Mouse (Mus musculus) cortical plate, adult 2 months (tissue): ENCODE data around the gene Scn3b. TPM values are rescaled to one million over a fixed set of nuclear protein-coding genes. Genes with fewer than 3 reads are reported as not detected.

Source experiments
- H3K27ac ChIP-seq: fragments of 200-500 bp; 2 replicates; pipeline ENCODE4 v1.5.1; 2012; ENCODE audit warnings: low read length, control low read depth, inconsistent platforms; ENCODE audit not compliant: insufficient read depth
- H3K4me1 ChIP-seq: fragments of 200-500 bp; 2 replicates; pipeline ENCODE4 v1.6.1; 2011; ENCODE audit warnings: low read length; ENCODE audit not compliant: control insufficient read depth, insufficient read depth
- H3K4me3 ChIP-seq: fragments of 200-500 bp; 2 replicates; pipeline ENCODE4 v1.5.1; 2011; ENCODE audit warnings: mild to moderate bottlenecking, low read length, control low read depth; ENCODE audit not compliant: insufficient read depth
- CTCF ChIP-seq: fragments of 200-500 bp; IDR thresholded peaks from 2 replicates; pipeline ENCODE4 v1.5.1; 2011; ENCODE audit warnings: mild to moderate bottlenecking, control low read depth, low read length; ENCODE audit not compliant: insufficient read depth; ENCODE audit errors: extremely low read depth
- POLR2A ChIP-seq: fragments of 200-500 bp; IDR thresholded peaks from 2 replicates; pipeline ENCODE4 v1.6.1; 2011; ENCODE audit warnings: mild to moderate bottlenecking, low read length, control low read depth; ENCODE audit not compliant: insufficient read depth; ENCODE audit errors: extremely low read depth
- polyA plus RNA-seq: library from polyadenylated mRNA; depleted of rRNA; stranded (reverse); fragments of >200 nt; gene quantifications from 2 replicates; pipeline ENCODE4 v1.2.3, GENCODE M21; 2012; rRNA removed

Scn3b gene
- polyA plus RNA-seq, 1 experiment, result 50.5 TPM

DNA sequence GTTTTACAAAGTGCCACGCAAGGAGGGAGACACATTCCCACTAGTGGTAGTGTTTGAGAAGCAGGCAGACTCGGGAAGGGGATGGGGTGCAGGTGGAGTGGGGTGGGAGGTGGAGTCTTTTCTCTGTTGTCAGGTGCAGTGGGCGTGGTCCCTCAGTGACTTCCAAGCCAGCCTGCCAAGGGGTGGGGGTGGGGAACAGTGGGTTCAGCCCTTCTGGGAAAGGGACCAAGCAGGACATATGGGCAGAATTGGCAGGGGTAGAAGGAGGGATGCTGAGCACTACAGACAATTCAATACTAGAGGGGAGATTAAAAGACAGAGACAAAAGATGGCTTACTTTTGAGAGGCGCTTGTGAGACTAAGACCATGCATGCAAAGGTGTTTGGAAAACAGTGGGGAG lies 63.3 kb downstream of the Scn3b start:
- Histone ChIP-seq H3K27ac (no peak overlapping the region), H3K4me3 (no peak overlapping the region), H3K4me1 (peaks cover 17% of the 10 kb centered on the region)
- TF ChIP-seq POLR2A, result no peak
- TF ChIP-seq CTCF, result no peak

DNA sequence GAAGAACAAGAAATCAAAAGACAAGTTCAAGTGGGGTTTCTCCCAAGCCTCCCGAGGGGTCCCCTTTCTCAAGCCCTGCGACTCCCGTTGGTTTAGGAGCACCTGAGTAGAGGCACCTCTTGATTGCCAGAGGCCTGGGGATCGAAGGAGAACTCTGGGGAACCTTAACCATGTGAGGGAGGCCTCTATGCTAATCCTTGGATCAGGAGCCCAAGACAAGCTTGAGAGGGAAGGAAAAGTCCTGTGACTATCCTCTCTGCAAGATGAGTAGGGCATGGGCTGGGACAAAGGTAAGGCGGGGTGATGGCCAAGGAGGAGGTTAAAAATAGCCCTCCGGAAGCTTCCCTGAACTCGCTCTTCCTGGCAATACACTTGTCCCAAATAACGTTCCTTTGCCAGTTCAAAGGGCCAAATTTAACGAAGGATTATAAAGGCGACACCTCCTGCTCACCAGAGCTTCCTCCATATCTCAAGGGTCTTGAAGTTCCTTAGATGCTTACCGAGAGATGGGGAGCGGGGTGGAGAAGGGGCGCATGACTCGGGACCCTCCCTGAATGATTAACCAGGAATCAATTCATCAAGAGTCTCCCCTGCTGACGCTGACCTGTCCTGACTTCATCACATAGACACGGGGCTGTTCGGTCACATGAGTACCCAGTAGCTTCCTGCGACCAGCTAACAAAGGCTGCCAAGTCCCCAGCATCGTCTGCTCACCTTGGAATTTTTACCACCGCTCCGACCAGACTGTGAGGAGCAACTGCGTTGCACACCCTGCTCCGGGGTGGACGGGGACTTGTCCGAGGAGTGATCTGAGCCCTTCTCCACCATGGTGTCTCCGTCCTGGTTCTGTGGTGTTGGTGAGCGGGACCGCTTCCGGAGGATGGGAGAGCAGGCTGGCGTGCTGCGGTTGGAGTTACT lies 64.0 kb downstream of the Scn3b start:
- Histone ChIP-seq H3K4me1 (peaks cover 21% of the 10 kb centered on the region), H3K4me3 (no peak overlapping the region), H3K27ac (no peak overlapping the region)
- no peak for TF ChIP-seq CTCF
- no peak for TF ChIP-seq POLR2A

DNA sequence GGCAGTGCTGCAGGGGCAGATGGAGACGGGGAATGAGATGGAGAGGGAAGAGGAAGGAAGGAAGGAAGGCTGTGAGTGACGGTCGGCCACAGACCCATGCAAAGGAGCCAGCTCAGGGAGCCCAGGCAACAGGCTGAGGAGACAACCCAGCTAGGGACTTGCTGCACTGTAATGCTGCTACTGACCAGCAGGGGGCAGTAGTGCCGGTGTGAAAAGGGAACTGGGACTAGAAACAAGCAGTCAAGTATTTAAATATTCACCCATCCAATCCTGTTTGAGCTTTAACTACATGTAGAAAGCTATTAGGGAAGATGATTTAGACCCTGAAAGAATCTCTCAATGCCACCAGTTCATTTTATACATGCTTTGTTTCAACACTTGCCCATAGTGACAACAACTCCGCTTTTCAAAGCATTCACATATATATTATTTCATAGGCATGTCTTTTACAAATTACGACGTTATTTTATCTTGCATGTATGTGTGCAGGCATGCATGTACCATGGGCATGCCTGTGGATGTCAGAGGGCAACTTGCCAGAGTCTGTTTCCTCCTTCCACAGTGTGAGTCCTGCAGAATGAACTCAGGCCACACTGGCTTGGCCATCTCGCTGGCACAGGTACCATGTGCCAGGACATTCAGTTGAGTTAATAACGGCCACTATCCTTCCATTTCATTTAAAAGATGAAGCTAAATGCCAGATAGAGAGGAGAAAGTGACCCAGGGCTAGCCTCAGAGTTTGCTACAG lies 64.8 kb downstream of the Scn3b start:
- Histone ChIP-seq H3K4me3 (no peak overlapping the region), H3K4me1 (peaks cover 25% of the 10 kb centered on the region), H3K27ac (no peak overlapping the region)
- TF ChIP-seq CTCF (peak; percentile 92), POLR2A (no peak)

DNA sequence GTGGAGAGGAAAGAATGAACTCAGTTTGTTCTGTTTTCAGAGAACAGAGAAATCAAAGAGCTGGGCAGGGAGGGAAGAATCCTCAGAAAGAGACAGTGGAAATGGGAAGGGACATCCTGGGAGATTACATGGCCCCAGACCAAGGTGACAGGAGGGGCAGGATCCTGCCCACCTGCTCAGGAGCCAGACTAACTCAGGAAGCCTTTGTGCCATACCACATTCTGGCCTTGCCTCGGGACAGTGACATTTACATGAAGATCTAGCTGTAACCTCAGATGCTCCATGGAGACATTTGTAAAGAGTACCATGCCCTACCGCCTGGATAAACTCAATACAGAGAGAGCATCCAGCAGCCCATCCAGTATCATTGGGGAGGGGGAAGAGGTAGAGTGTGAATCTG lies 65.6 kb downstream of the Scn3b start:
- TF ChIP-seq POLR2A, result no peak
- H3K4me1 ChIP-seq, result peaks cover 28% of the 10 kb centered on the region

DNA sequence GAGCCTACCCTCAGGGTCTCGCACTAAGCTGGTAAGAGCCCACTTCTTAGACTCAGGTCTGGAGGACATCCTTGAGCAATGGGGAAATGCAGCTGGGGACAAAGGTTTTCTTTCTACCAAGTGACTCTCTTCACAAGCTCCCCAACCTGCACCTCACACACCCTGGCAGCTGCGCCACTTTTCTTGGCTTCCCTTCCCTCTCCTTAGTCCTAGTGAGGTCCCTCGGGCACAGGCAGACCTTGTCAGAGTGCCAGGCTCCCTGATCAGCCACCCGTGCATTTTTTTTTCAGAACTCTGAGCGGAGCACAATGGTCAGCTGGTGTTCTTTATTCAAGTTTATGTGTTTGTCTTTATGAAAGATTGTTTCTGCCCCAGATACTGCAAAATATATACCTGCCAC lies 67.7 kb downstream of the Scn3b start:
- H3K27ac ChIP-seq, result peak overlapping the region; percentile 75
- TF ChIP-seq CTCF (no peak), POLR2A (no peak)
- no peak overlapping the region for H3K4me3 ChIP-seq
- peaks cover 34% of the 10 kb centered on the region for H3K4me1 ChIP-seq

More for the DNA sequence above, 65.6 kb downstream of the Scn3b start:
- no peak overlapping the region for H3K4me3 ChIP-seq
- no peak overlapping the region for H3K27ac ChIP-seq

DNA sequence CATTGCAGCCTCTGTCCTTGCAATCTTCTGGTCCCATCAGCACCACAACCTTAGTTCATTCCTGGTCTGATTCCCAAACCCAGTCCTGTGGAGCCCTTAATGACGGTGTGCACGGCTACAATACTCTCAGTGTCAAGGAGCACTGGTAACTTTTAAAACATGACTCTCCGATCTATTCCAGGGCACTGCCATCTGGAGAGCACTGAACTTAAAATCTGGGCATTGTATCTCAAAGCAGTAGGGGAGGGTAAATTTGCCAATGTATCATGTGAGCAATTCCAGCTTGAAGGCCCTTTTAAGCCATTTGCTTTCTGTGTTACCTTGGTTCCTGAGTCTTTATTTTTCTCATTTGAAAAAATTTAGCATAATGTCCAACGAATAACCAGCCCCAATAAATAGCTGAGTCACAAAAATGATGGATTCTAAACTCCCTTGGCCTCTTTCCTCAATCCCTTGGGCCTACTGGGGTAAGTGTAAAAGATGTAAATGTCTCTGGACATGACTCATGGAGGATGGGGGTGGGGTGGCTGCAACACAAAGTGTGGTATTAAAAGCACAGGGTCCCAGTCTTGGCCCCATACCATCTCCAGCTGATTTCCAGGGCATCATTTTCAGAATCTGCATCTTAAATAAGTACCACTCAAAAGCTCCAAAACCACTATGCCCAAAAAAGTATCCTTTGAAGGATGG lies 68.3 kb downstream of the Scn3b start:
- Histone ChIP-seq H3K27ac (peak overlapping the region; percentile 75), H3K4me1 (peaks cover 37% of the 10 kb centered on the region), H3K4me3 (no peak overlapping the region)
- no peak for TF ChIP-seq POLR2A
- no peak for TF ChIP-seq CTCF

DNA sequence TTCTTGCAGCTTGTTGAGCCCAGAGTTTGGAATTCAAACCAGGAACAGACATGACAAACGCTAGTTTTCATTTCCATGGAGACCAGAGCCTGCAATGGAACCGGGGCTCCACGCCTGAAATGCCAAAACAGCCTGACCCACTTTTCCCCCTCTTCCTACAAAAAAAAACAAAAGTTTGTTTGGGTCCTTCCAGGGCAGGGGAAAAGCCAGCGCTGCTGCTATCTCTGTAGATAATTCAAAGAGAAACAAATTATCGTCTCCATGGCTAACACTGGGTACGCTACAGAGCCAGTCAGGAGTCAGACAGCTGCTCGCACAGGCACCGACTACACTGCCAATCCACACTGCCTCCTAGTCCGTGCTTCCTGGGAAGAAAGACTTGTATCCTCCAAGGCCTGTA lies 70.6 kb downstream of the Scn3b start:
- TF ChIP-seq CTCF (no peak), POLR2A (no peak)
- peaks cover 34% of the 10 kb centered on the region for H3K4me1 ChIP-seq
- H3K27ac ChIP-seq, result peak overlapping the region; percentile 43; the same call in 1 of the 2 replicates
- no peak overlapping the region for H3K4me3 ChIP-seq

Other genes with a start within 250 kb of the Scn3b start
- gene Olfr981, start 247.8 kb upstream of the Scn3b start, polyA plus RNA-seq, result not detected in 2 replicates
- gene Olfr982, start 195.4 kb upstream of the Scn3b start, polyA plus RNA-seq, result not detected in 2 replicates
- not detected in 2 replicates for gene Olfr983, start 175.6 kb upstream of the Scn3b start, polyA plus RNA-seq
- not detected in 2 replicates for gene Olfr984, start 155.0 kb upstream of the Scn3b start, polyA plus RNA-seq
- not detected in 2 replicates for gene Olfr985, start 139.0 kb upstream of the Scn3b start, polyA plus RNA-seq
- gene Tmem225, start 121.1 kb upstream of the Scn3b start, polyA plus RNA-seq, result not detected in 2 replicates
- not detected in 2 replicates for gene Olfr986, start 88.3 kb upstream of the Scn3b start, polyA plus RNA-seq
- 2.8 and 3.1 TPM in 2 replicates for gene Zfp202, start 76.9 kb upstream of the Scn3b start, polyA plus RNA-seq